Mouse (Mus musculus): Measurements from ENCODE around the gene Tnfrsf11a.

DNA sequence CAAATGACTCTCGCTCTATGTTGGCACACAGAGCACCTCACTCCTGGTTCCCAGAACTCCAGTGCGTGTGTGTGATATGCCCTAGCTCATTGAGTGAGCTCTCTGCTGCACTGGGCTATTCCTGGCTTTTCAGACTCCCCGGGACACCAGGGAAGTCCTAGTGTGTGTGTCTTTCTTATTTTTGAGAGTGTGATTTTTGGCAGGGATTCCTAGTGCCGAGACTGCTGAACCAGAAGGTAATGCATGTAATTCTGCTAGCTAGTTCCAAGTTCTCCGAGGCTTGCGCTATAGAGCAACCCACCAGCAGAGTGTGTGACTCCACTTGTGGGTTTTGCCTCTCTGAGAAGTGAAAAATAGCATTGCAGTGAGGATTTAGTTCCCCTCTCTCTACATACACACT, 96.1 kb downstream of the Tnfrsf11a start:
- TF ChIP-seq EP300 (IDR thresholded peaks at IDR 0.05; ENCODE audit: low read depth) (no peak), CTCF (IDR thresholded peaks at IDR 0.05; ENCODE audit: low read depth) (no peak)
